Mouse (Mus musculus) brown adipose tissue, adult 24 weeks (tissue): ENCODE data around the gene Mon2. TPM values are rescaled to one million over a fixed set of nuclear protein-coding genes. Genes with fewer than 3 reads are reported as not detected.
A peak's percentile ranks its signal among the peaks of the same experiment; 100 is the strongest.
"Not testable (repeated sequence)": the region's sequence is repeated elsewhere in the genome, so short reads cannot be mapped to it uniquely, and the experiment has no call there.

Source experiments
- H3K27ac ChIP-seq: fragments of 200-500 bp; replicated peaks from 2 replicates; pipeline ENCODE4 v1.5.1; 2012; ENCODE audit warnings: low read depth, mild to moderate bottlenecking, low read length
- H3K4me1 ChIP-seq: fragments of 200-500 bp; 2 replicates; pipeline ENCODE4 v1.6.1; 2012; ENCODE audit warnings: low read length, mixed read lengths; ENCODE audit not compliant: control insufficient read depth, insufficient read depth, insufficient read length
- H3K4me3 ChIP-seq: fragments of 200-500 bp; 2 replicates; pipeline ENCODE4 v1.5.1; 2012; ENCODE audit warnings: low read depth, mild to moderate bottlenecking, low read length, moderate library complexity; ENCODE audit not compliant: insufficient read depth
- polyA plus RNA-seq: library from polyadenylated mRNA; stranded (reverse); fragments of >200 nt; gene quantifications from 2 replicates; pipeline ENCODE4 v1.2.4, GENCODE M21; 2012; ENCODE audit not compliant: missing spikeins, insufficient read depth, insufficient read length

Mon2 gene
- polyA plus RNA-seq, 1 experiment, result 22.5 TPM

DNA sequence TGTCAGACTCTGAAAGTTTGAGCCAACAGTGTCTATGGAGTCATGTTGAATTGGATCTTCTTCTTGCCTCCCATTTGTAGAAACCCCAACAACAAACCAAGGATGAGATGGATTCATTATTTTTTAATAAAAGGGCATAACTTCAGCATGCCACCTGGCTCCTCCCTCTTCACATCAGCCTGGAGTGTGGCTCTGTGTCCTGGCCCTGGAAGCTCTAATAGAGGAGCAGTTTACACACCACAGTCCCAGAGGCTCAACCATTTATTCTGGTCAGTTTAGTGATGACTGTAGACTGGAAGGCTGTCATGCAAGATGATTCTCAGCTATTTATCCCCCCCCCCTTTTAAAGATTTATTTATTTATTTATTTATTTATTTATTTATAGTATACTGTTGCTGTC is 103.1 kb downstream of the Mon2 start:
- peaks cover 3% of the 10 kb centered on the region; the same call in 1 of the 2 replicates for H3K4me1 ChIP-seq
- H3K27ac ChIP-seq, result no peak overlapping the region
- H3K4me3 ChIP-seq, result no peak overlapping the region

DNA sequence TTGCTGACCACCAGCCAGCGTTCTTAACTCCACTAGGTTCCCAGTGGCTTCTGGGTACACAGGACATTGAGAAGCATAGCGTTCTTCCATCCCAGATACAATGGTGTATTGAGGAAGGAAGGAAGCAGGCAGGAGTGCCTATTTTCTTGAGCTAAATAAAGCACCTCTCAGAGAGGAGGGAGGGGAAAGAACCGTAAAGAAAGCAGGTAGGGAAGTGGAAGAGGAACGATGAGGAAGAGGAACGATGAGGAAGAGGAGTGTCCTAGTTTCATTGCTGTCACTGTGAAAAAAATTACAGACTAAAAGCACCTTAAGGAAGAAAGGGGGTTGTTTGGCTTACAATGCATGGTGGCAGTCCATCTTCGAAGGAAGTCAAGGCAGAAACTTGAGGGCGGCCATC is 106.1 kb downstream of the Mon2 start:
- Histone ChIP-seq H3K4me1 (peaks cover 3% of the 10 kb centered on the region; the same call in 1 of the 2 replicates), H3K4me3 (no peak overlapping the region), H3K27ac (no peak overlapping the region)

GRCm38 (mm10) chr10:122966421-122966820 is 109.9 kb downstream of the Mon2 start:
- Histone ChIP-seq H3K4me1 (peaks cover 3% of the 10 kb centered on the region; the same call in 1 of the 2 replicates), H3K4me3 (no peak overlapping the region), H3K27ac (no peak overlapping the region)

- not testable (repeated sequence) for H3K4me3 ChIP-seq, H3K4me1 ChIP-seq, H3K27ac ChIP-seq
Observed at GRCm38 (mm10) chr10:122965650-122966049, 110.7 kb downstream of the Mon2 start.

DNA sequence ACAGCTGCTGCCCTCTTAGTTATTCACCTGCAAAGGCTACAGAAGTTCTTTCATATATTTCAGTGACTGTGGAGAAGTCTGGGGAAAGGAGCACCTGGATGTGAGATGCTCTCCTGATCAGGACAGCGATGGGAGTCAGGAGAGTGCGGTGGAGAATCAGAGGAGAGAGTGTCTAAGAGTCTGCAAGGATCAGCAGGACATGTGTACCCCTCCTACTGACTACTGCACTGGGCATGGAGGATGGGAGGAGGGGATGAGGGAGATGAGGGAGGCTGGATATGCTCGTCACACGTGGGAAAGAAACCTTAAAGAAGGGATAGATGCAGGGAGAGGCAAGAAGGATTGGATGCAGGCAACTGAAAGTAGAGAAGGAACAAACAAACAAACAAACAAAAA is 112.1 kb downstream of the Mon2 start:
- no peak overlapping the region for H3K4me3 ChIP-seq
- H3K27ac ChIP-seq, result no peak overlapping the region
- 0 out of 2 replicates have a peak, but pooled peaks cover 3% of the 10 kb centered on the region for H3K4me1 ChIP-seq

DNA sequence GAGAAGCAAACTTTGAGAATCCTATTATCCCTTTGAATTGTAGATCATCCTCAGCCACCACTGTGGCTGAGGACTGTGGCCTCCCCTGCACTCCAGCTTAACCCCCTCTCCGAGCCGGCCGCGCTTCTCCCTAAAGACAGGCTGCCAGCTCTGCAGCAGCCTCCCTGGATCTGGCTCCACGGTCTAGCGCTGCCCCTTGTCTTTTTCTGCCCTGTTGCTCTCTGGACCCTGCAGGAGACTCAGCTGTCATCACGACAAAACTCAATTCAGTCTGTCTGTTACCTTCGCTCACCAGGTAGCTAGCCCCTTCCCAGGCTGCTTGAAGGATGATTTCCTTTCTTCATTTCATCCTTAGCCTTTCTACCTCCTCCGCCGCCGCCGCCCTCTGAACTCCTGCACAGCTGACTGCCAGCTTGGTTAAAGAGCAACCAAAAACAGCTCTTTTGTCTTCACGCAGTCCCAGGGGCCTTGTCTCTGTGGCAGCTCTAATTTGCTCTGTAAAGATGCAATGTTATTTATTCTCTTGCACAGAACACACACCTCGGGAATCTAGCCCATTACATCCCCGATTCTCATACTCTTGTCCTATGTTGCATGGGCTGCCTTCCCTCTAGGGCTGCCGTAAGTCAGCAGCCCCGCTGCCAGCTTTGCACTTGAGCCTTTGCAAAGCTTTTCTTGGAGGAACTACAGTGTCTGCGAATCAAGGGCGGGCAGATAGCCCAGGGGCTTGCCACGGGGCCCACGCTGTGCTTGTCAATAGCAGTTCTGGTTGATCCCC is 112.7 kb downstream of the Mon2 start:
- Histone ChIP-seq H3K4me1 (0 out of 2 replicates have a peak, but pooled peaks cover 3% of the 10 kb centered on the region), H3K27ac (no peak overlapping the region), H3K4me3 (no peak overlapping the region)

DNA sequence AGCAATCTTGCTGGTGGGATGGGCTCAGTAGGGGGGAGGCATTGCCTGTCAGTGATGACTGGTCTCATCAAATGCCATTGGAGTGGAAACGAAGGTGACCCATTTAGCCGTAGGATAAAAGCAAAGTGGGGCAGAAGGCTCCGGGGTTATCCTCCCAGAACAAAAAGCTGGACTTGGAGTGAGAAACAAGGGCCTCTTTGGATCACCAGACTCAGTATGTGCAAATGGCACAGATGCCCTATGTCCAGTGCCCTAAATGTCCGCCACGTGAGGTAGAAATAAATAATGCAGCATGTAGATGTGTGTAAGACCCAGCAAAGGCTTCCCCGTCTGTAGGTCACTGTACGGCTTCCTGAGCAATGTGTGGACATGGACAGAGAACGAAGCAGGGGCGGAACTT is 113.7 kb downstream of the Mon2 start:
- H3K4me3 ChIP-seq, result no peak overlapping the region
- H3K4me1 ChIP-seq, result 0 out of 2 replicates have a peak, but pooled peaks cover 3% of the 10 kb centered on the region
- no peak overlapping the region for H3K27ac ChIP-seq

GRCm38 (mm10) chr10:122961494-122961893 is 114.8 kb downstream of the Mon2 start:
- no peak overlapping the region for H3K27ac ChIP-seq

DNA sequence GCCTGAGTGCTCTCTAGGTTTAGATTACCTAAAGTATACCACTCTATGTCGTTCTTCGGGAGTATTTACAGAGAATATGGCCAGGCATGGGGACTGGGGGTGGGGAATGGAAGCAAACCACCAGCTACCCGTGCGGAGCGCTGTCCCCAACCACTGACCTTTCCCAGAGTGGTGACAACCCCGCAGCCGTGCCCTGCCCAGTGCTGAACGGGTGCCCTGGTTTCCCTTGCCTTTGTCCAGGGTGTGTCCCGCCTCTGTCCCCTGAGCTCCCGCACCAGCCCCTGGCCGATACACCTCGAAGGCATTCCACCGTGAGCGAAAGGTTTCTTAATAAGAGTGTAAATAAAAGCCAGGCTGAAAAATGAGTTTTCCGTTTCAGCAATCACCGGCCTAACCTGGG is 115.6 kb downstream of the Mon2 start:
- Histone ChIP-seq H3K27ac (peak overlapping the region; percentile 59; the same call in 1 of the 2 replicates), H3K4me3 (no peak overlapping the region), H3K4me1 (0 out of 2 replicates have a peak, but pooled peaks cover 3% of the 10 kb centered on the region)

More at GRCm38 (mm10) chr10:122961494-122961893, 114.8 kb downstream of the Mon2 start:
- H3K4me3 ChIP-seq, result no peak overlapping the region
- 0 out of 2 replicates have a peak, but pooled peaks cover 3% of the 10 kb centered on the region for H3K4me1 ChIP-seq

GRCm38 (mm10) chr10:122960216-122960615 is 116.1 kb downstream of the Mon2 start:
- Histone ChIP-seq H3K4me1 (0 out of 2 replicates have a peak, but pooled peaks cover 3% of the 10 kb centered on the region), H3K27ac (no peak overlapping the region), H3K4me3 (no peak overlapping the region)

DNA sequence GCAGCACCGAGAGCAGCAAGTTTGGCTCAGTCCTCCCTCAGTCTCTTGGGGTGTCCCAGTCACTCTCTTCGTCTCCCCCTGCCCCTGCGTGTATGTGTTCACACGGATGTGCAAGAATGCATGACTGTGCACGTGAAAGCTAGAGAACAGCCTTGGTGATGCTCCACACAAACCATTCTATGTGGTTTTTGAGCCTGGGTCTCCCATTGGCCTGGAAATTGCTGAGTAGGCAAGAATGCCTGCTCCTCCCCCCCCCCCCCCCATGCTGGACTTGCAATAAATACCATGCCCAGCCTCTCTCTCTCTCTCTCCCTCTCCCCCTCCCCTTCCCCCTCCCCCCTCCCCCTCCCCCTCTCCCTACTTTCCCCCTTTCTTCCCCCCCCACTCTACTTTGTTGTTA is 117.6 kb downstream of the Mon2 start:
- H3K27ac ChIP-seq, result no peak overlapping the region
- 0 out of 2 replicates have a peak, but pooled peaks cover 3% of the 10 kb centered on the region for H3K4me1 ChIP-seq
- no peak overlapping the region for H3K4me3 ChIP-seq

DNA sequence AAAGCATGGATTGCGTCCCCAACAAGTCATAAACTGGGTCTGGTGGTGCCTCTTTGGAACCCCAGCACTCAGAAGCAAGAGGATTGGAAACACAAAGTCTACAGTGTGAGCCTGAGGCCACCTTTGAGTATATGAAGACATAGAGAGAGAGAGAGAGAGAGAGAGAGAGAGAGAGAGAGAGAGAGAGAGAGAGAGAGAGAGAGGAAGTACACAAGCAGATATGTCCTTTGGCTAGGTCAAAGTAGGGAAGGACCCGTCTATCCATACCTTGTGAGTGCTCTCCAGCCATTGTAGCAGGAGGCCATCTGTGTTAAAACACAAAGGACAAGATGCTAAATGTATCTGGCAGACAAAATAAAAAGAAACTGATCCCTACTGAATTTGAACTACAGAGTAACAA is 118.4 kb downstream of the Mon2 start:
- no peak overlapping the region for H3K27ac ChIP-seq
- H3K4me1 ChIP-seq, result 0 out of 2 replicates have a peak, but pooled peaks cover 3% of the 10 kb centered on the region
- no peak overlapping the region for H3K4me3 ChIP-seq

DNA sequence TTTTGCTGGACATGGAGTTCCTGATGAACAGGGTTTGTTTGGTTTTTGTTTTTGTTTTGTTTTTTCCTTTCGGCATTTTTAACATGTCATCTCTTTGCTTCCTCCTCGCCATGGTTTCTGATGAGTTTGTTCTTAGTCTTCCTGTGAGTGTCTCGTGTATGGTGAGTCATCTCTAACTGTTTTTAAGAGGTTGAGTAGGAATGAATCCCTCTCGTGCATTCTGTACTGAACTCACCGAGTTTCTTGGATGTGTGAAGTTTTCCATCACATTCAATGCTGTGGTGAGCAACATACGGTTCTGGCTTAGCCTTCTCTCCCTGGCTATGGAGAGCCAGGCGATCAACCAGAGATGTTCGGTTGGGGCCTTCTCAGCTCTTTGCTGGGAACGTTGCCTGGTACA is 122.7 kb downstream of the Mon2 start:
- Histone ChIP-seq H3K27ac (no peak overlapping the region), H3K4me1 (no peaks in the 10 kb centered on the region), H3K4me3 (no peak overlapping the region)

GRCm38 (mm10) chr10:122950966-122951365 is 125.3 kb downstream of the Mon2 start:
- Histone ChIP-seq H3K27ac (no peak overlapping the region), H3K4me3 (no peak overlapping the region), H3K4me1 (no peaks in the 10 kb centered on the region)

GRCm38 (mm10) chr10:122944888-122945287 is 131.4 kb downstream of the Mon2 start:
- Histone ChIP-seq H3K4me1 (no peaks in the 10 kb centered on the region; the same call in 1 of the 2 replicates), H3K4me3 (no peak overlapping the region), H3K27ac (no peak overlapping the region)

GRCm38 (mm10) chr10:122943824-122944223 is 132.5 kb downstream of the Mon2 start:
- H3K27ac ChIP-seq, result peak overlapping the region; percentile 34; the same call in 1 of the 2 replicates
- H3K4me3 ChIP-seq, result no peak overlapping the region
- no peaks in the 10 kb centered on the region; the same call in 1 of the 2 replicates for H3K4me1 ChIP-seq
